Mouse (Mus musculus): ENCODE data around the gene Rflnb.

The Rflnb gene

GRCm38 (mm10) chr11:76027139-76028071 is at the start of gene Rflnb:
Rflnb (minus strand) TSS chr11:76027782.
- DNase-seq (ENCODE audit: low read depth, low spot score): peak; percentile 27

DNA sequence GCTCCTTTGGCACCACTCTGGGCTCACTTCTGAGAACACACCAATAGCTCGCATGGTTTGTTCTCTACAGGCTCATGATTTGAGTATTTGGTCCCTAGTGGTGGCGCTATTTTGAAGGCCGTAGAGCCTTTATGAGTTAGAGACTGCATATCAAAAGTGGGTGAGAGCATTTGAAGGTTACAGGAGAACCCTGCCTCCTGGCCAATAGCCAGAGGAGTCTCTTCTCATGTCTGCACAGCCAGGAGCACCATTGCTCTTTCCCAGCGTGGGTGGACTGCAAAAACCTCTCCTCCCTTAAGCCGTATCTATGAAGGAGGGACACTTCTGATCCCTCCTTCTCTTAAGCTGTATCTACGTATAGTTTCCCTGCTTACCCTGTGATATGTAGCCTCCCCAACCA is 49.8 kb upstream of the Rflnb start:
- no peak for DNase-seq (ENCODE audit: low read depth, low spot score)

DNA sequence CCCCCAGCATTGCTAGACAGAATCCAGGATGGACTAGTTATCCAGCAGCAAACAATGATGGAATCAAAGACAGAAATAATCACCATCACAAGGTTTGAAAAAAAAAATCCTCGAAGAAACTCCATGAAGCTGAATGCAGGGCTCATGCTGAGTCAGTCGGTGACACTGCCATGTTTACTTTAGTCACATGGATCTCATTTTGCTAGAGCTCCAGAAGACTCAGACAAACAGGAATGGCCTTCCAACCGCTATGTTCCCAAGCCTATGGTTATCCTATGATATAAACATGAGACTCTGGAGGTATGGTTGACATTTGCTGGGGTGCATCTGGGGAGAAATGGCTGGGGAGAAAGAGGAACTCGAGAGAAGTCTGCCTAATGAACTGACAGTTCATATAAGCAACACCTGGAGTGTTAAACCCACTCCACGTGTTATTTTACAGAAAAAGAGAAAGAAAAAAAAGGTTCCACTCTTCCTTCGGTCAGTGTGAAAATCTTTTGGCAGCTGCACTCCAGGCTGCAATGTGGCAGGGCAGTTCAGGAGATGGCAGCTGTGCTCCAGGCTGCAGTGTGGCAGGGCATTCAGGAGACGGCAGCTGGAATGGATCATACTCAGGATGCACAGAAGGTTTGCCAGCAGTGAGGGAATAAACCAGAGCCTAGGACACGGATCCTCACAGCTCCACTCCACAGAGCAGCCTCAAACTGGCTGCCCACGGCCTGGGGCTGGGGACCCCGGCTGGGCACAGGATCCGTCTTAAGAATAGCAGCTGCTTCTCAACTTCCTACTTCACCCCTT is 46.9 kb upstream of the Rflnb start:
- no peak for DNase-seq (ENCODE audit: low read depth, low spot score)

- no peak for DNase-seq (ENCODE audit: low read depth, low spot score)
Measured at GRCm38 (mm10) chr11:76069816-76070215, 42.2 kb upstream of the Rflnb start.

GRCm38 (mm10) chr11:76066563-76067156 is 39.1 kb upstream of the Rflnb start:
- no peak for DNase-seq (ENCODE audit: low read depth, low spot score)

DNA sequence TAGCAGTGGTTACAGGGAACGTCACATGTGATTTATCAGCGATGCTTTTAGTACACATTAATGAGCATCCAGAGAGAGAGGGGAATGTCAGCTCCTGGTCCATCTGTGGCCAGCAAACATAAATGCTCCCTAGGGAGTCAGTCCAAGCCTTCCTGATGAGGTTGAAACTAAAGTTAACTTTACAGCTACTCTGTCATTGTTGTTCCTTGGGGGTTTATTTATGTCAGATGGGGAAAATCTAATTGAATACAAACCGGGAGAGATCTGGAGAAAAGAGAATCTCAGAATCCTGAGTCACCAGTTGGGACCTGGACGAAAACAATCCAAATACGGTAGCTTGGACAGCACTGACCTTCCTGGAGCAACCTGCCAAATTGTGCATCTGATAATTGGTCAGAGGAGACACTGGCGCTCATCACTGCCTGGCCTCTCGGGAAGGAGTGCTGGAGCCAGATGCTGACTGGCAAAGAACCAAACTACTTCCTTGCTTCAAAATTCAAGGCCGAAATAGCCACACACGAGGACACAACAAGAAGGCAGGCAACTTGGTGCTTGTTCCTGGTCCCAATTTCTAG is 38.0 kb upstream of the Rflnb start:
- no peak for DNase-seq (ENCODE audit: low read depth, low spot score)

DNA sequence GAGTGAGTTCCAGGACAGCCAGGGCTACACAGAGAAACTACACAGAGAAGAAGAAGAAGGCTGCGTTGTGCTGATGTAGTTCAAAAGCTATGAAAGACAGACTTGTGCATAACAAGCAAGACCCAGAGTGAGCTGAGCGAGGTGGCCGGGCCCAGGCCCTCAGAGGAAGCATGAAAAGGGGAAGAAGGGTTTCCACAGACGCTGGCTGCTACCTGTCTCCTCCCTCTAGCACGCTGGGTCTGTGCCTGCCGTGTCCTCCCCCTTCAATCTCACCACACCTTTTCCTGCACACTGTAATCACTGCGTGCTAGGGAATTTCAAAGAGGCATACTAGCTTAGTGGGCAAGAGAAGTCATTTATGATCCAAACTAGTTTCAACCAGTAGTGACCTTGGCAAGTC is 36.8 kb upstream of the Rflnb start:
- DNase-seq (ENCODE audit: low read depth, low spot score): no peak

DNA sequence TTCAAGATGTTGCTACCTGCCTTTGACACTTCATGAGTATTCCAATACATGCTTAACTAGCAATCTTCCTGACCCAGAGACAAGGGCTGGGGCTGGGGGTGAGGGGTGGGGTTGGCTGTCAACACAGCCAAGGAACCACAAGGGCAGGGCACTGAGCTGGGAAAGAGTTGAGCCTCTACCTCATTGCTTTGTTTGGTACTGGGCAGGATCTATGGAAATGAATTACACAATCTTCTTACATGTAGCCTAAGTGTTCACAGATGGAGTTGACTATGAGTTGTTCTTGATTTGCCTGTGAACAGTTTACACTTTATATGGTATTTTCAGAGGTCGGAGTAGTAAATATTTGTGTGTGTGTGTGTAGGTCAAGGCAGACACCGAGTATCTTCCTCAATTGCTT is 33.3 kb upstream of the Rflnb start:
- DNase-seq (ENCODE audit: low read depth, low spot score): no peak

- no peak for DNase-seq (ENCODE audit: low read depth, low spot score)
Measured at GRCm38 (mm10) chr11:76059971-76060370, 32.4 kb upstream of the Rflnb start.

DNA sequence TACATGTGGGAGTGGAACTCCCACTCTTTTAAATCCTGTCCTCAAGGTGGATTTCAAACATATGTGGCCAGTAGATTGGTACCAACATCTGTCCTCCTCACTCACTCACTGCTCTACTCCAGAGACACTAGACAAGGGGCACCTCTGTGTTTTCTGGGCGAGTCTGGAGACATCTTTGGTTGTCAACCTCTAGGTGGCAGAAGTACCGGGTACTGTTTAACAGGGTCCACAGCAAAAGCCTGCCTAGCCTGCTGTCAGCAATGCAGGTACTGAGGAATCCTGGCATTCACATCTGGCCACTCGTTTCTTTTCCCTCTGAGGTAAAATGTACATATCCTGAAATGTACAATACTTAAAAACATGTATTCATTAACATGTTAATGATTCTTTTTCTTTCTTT is 28.9 kb upstream of the Rflnb start:
- DNase-seq (ENCODE audit: low read depth, low spot score): peak; percentile 68

DNA sequence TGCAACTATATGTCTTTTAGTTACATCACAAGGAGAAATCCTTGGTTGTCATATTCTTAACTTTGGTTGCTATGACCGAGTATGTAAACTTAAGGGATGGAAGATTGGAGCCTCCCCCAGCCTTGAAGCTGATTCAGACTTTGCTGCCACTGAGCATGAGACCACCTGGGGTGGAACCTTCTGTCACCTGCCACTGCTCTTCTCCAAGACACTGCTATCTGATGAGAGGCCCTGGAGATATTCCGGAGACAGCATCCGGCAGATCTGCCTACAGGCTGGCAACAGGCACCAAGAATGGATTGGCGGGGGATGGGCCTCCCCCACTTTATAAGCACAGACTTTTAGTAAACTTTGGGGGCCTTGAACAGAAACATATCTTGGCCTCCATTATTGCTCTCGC is 24.9 kb upstream of the Rflnb start:
- DNase-seq (ENCODE audit: low read depth, low spot score): no peak

GRCm38 (mm10) chr11:76050967-76051512 is 23.5 kb upstream of the Rflnb start:
- no peak for DNase-seq (ENCODE audit: low read depth, low spot score)

DNA sequence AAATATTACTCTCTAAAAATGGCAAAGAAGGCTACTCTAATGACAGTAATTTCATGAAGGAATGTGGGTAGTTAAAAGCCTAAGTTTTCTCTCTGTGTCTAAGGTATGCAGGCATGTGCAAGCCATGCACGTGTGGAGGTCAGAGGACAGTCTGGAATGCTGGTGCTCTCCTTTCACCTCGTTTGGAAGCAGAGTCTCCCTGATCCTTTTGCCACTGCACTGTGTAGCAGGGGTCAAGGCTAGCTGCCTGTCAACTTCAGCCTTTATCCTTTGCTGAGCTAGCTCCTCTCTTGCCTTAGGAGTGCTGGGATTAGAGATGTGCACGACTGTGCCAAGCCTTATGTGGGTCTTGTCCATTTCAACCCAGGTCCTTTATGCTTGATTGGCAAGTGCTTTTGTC is 22.9 kb upstream of the Rflnb start:
- no peak for DNase-seq (ENCODE audit: low read depth, low spot score)

DNA sequence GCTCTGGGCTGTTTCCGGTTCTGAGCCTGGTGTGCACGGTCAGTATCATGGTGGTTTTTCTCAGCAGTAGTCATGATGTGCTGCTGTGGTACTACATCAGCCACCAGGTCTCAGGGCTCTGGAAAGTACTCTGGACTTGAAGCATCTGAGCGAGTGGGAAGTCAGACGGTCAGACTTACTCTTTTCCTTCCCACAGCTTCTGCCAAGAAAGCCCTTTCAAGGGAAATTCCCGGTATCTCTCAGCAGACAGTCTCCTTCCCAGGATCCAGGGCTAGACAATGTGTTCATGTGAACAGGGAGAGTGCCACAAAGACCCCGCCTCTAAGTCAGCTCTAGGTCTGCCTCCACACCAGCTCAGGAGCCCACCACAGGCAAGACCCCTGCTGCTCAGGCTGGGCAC is 17.8 kb upstream of the Rflnb start:
- DNase-seq (ENCODE audit: low read depth, low spot score): no peak

- DNase-seq (ENCODE audit: low read depth, low spot score): no peak
Measured at GRCm38 (mm10) chr11:76044468-76044867, 16.9 kb upstream of the Rflnb start.

- no peak for DNase-seq (ENCODE audit: low read depth, low spot score)
Measured at GRCm38 (mm10) chr11:76042882-76043281, 15.3 kb upstream of the Rflnb start.

GRCm38 (mm10) chr11:76042041-76042638 is 14.6 kb upstream of the Rflnb start:
- DNase-seq (ENCODE audit: low read depth, low spot score): no peak

GRCm38 (mm10) chr11:76040761-76041376 is 13.3 kb upstream of the Rflnb start:
- no peak for DNase-seq (ENCODE audit: low read depth, low spot score)

GRCm38 (mm10) chr11:76040106-76040505 is 12.5 kb upstream of the Rflnb start:
- no peak for DNase-seq (ENCODE audit: low read depth, low spot score)

GRCm38 (mm10) chr11:76039271-76040053 is 11.9 kb upstream of the Rflnb start:
- no peak for DNase-seq (ENCODE audit: low read depth, low spot score)
